Mouse (Mus musculus) ES-E14 (cell line): ENCODE data around the gene Zscan4b. TPM values are rescaled to one million over a fixed set of nuclear protein-coding genes. Genes with fewer than 3 reads are reported as not detected.
"Not testable (repeated sequence)": the region's sequence is repeated elsewhere in the genome, so short reads cannot be mapped to it uniquely, and the experiment has no call there.

Experiments used
- DNase-seq: peaks from one replicate; pipeline ENCODE4 v3.0.0-alpha.2; 2013; ENCODE audit warnings: low read depth, low spot score
- H3K27ac ChIP-seq: 2 replicates; pipeline ENCODE4 v1.5.1; 2012; ENCODE audit warnings: low read depth, mild to moderate bottlenecking, low read length, moderate library complexity, mixed read lengths; ENCODE audit not compliant: poor library complexity, insufficient read depth, severe bottlenecking
- H3K36me3 ChIP-seq: 2 replicates; pipeline ENCODE4 v1.6.1; 2012; ENCODE audit warnings: mild to moderate bottlenecking, low read length, moderate library complexity, mixed read lengths; ENCODE audit not compliant: control insufficient read depth, poor library complexity, insufficient read depth, severe bottlenecking
- H3K4me1 ChIP-seq, 2 experiments: fragments of 150-350 bp in 1 of 2; sonication (generic) in 1 of 2; 2 replicates each; pipeline ENCODE4 v1.6.1; 2012; ENCODE audit warnings: low read length in 2 of 2, mild to moderate bottlenecking in 1 of 2, mixed read lengths in 1 of 2; ENCODE audit not compliant: control insufficient read depth in 2 of 2, insufficient read depth in 2 of 2, poor library complexity in 1 of 2
- H3K4me3 ChIP-seq, 2 experiments: fragments of 150-350 bp in 1 of 2; sonication (generic) in 1 of 2; 2 replicates each; pipeline ENCODE4 v1.5.1; 2012; ENCODE audit warnings: low read length in 2 of 2, low read depth in 1 of 2, mild to moderate bottlenecking in 1 of 2, mixed read lengths in 1 of 2; ENCODE audit not compliant: insufficient read depth in 1 of 2, poor library complexity in 1 of 2, severe bottlenecking in 1 of 2
- H3K9ac ChIP-seq: 2 replicates; pipeline ENCODE4 v1.6.1; 2012; ENCODE audit warnings: low read depth, mild to moderate bottlenecking, low read length, mixed read lengths; ENCODE audit not compliant: poor library complexity, insufficient read depth, severe bottlenecking
- H3K9me3 ChIP-seq: fragments of 150-350 bp; sonication (generic); 2 replicates; pipeline ENCODE4 v1.6.1; 2012; ENCODE audit warnings: low read depth, mild to moderate bottlenecking, low read length; ENCODE audit not compliant: control insufficient read depth, insufficient read depth
- in situ Hi-C, 2 experiments: fragments of 600-800 bp; cut with MboI; formaldehyde crosslinking; loops; one replicate each; pipeline ENCODE4 v1.15.1; 2025; ENCODE audit warnings: low sequenced_read_pairs in 2 of 2, inconsistent platforms in 1 of 2; ENCODE audit not compliant: unreplicated experiment in 2 of 2
- total RNA-seq: library from RNA; depleted of rRNA; stranded (reverse); fragments of 300-350 nt; gene quantifications from 2 replicates; pipeline ENCODE4 v1.2.3, GENCODE M21; 2012; rRNA removed

Zscan4b gene
- 8.9 and 11.0 TPM in 2 replicates for total RNA-seq

DNA sequence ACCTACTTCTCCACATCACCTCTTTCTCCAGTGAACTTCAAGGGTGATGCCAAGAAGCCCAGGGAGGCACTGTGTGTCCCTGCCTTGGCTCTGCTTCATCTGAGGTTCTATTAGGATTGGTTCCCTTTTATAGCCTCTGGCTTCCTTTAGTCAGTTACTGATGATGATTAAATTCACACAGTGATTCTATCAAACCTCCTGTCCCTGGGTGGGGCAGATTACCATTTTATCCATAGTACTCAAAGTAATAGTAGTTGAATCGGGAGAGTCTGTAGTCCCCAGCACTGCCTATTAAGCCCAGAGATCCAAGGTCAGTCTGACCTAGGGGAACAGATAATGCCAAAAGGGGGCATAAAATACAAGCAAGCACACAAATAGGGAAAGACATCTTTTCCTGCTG is at the start of gene Zscan4b:
Zscan4b (minus strand) TSS at position 101 of the 400 bp plus-strand sequence.
- H3K27ac ChIP-seq, H3K4me3 ChIP-seq, H3K36me3 ChIP-seq, H3K9me3 ChIP-seq, DNase-seq, in situ Hi-C loops, H3K4me1 ChIP-seq, H3K9ac ChIP-seq: not testable (repeated sequence)

Other genes starting within 250 kb of the Zscan4b start
- not detected in 2 replicates for gene Nlrp4b, start 217.3 kb downstream of the Zscan4b start, total RNA-seq
- not detected in 2 replicates for gene Vmn1r71, start 150.7 kb downstream of the Zscan4b start, total RNA-seq
- 69.0 and 69.4 TPM in 2 replicates for gene Zscan4c, start 100.7 kb upstream of the Zscan4b start, total RNA-seq
- 11.9 and 12.2 TPM in 2 replicates for gene Zscan4-ps1, start 164.6 kb upstream of the Zscan4b start, total RNA-seq